Mouse (Mus musculus) neural tube, embryonic 13.5 days (tissue): ENCODE data around the gene Krtap19-3. TPM values are rescaled to one million over a fixed set of nuclear protein-coding genes. Genes with fewer than 3 reads are reported as not detected.

ENCODE experiments used
- ATAC-seq: fragments of 200-750 bp; cut with Nextera tagmentation; 2 replicates; pipeline ENCODE4 v1.8.0; 2017; ENCODE audit warnings: low read depth, mild to moderate bottlenecking, moderate TSS enrichment, moderate library complexity
- H3K27ac ChIP-seq: fragments of 300-500 bp; sonication (generic); replicated peaks from 2 replicates; pipeline ENCODE4 v1.5.1; 2015; ENCODE audit warnings: moderate library complexity, mild to moderate bottlenecking, inconsistent platforms
- H3K27me3 ChIP-seq: fragments of 300-500 bp; sonication (generic); 2 replicates; pipeline ENCODE4 v1.6.1; 2015; ENCODE audit warnings: mild to moderate bottlenecking, inconsistent platforms
- H3K36me3 ChIP-seq: fragments of 300-500 bp; sonication (generic); 2 replicates; pipeline ENCODE4 v1.6.1; 2015; ENCODE audit warnings: mild to moderate bottlenecking, inconsistent platforms
- H3K4me1 ChIP-seq: fragments of 300-500 bp; sonication (generic); replicated peaks from 2 replicates; pipeline ENCODE4 v1.6.1; 2015; ENCODE audit warnings: inconsistent platforms
- H3K4me2 ChIP-seq: fragments of 300-500 bp; sonication (generic); 2 replicates; pipeline ENCODE4 v1.6.1; 2015; ENCODE audit warnings: inconsistent platforms, mild to moderate bottlenecking, moderate library complexity
- H3K4me3 ChIP-seq: fragments of 300-500 bp; sonication (generic); 2 replicates; pipeline ENCODE4 v1.5.1; 2015; ENCODE audit warnings: mild to moderate bottlenecking, inconsistent platforms
- H3K9ac ChIP-seq: fragments of 300-500 bp; sonication (generic); 2 replicates; pipeline ENCODE4 v1.6.1; 2015; ENCODE audit warnings: moderate library complexity, mild to moderate bottlenecking, inconsistent platforms
- H3K9me3 ChIP-seq: fragments of 300-500 bp; sonication (generic); 2 replicates; pipeline ENCODE4 v1.6.1; 2016; ENCODE audit warnings: inconsistent platforms
- WGBS: fragments of 180-500 bp; shearing (Covaris S2); methylation state at CpG from one replicate; pipeline ENCODE4 v1.1.7; 2015; 5-methylcytosine and 5-hydroxymethylcytosine counted together
- polyA plus RNA-seq: library from polyadenylated mRNA; unstranded; fragments of >200 nt; fragmentation: Nextera tagmentation; extraction: Ambion mirVana; gene quantifications from 2 replicates; pipeline ENCODE4 v1.2.1, GENCODE M21; 2015

The Krtap19-3 gene
- not detected in 2 replicates for polyA plus RNA-seq

DNA sequence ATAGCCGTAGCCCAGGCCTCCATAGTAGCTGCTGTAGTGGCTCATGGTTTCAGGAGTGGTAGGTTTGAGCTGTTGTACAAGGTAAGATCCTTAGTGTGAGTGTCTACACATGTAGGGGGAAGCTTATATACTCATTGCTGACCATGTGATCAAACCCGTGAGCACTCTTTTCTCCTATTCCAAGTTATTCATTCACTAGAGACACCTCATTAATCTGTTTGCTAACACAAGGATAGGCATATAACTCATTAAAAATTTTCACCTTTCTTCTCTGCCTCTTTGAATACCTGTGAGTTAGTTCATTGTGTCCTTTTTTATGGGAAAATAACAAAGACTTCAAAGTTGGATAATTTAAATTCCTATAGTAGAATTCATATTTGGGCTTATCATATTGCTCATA is at the start of gene Krtap19-3:
Gene Krtap19-3, minus strand, starts transcription at position 101 of the 400 bp plus-strand sequence.
- no peaks in the 10 kb centered on the region for H3K36me3 ChIP-seq
- no peak within 1 kb of the TSS for H3K27ac ChIP-seq
- WGBS, result 88% methylated on average over 2 of the region's 2 CpGs
- H3K4me2 ChIP-seq, result no peak within 1 kb of the TSS
- no peaks in the 10 kb centered on the region for H3K4me1 ChIP-seq
- H3K27me3 ChIP-seq, result no peaks in the 10 kb centered on the region
- no peak within 1 kb of the TSS for H3K9ac ChIP-seq
- no peaks in the 10 kb centered on the region for H3K9me3 ChIP-seq
- no peak for ATAC-seq
- H3K4me3 ChIP-seq, result no peak within 1 kb of the TSS

- Histone ChIP-seq H3K36me3 (no peaks in the 10 kb centered on the region), H3K9me3 (no peaks in the 10 kb centered on the region), H3K4me1 (no peaks in the 10 kb centered on the region), H3K27me3 (no peaks in the 10 kb centered on the region), H3K4me3 (no peak within 1 kb of the TSS), H3K4me2 (no peak within 1 kb of the TSS), H3K27ac (no peak within 1 kb of the TSS), H3K9ac (no peak within 1 kb of the TSS)
- no peak for ATAC-seq
- 92% methylated on average over 6 of the region's 6 CpGs for WGBS
Measured at GRCm38 (mm10) chr16:88896357-88896756, 18.5 kb upstream of the Krtap19-3 start, which contains the start of gene Krtap19-5. TSS of gene Krtap19-5 (minus strand) at chr16:88896457.

DNA sequence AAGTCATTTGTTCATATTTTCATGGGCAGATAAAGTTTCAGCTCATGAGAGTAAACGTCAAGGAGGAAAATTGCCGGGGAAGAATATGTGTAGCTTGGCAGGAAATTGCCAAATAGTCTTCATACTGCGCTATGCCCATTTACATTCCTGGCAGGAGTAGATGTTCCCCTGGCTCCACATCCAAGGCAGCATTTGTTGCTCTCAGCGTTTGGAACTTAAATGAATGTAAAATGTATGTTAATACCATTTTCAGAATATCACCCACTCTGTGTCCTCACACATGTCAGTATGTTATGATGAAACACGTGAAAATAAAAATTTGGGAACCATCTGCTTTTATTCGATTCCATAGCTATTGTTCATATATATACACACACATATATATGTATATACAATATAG is 9.0 kb upstream of the Krtap19-3 start:
- no peak for ATAC-seq
- Histone ChIP-seq H3K4me3 (no peak overlapping the region), H3K9ac (no peak overlapping the region), H3K27me3 (no peaks in the 10 kb centered on the region), H3K36me3 (no peaks in the 10 kb centered on the region), H3K4me1 (no peaks in the 10 kb centered on the region), H3K9me3 (no peaks in the 10 kb centered on the region), H3K4me2 (no peak overlapping the region), H3K27ac (no peak overlapping the region)
- 91% methylated on average over 6 of the region's 6 CpGs for WGBS

- no peak for ATAC-seq
- no peak within 1 kb of the TSS for H3K4me3 ChIP-seq
- H3K27ac ChIP-seq, result no peak within 1 kb of the TSS
- no peaks in the 10 kb centered on the region for H3K4me1 ChIP-seq
- H3K9ac ChIP-seq, result no peak within 1 kb of the TSS
- H3K4me2 ChIP-seq, result no peak within 1 kb of the TSS
- H3K36me3 ChIP-seq, result no peaks in the 10 kb centered on the region
- H3K9me3 ChIP-seq, result no peaks in the 10 kb centered on the region
- 92% methylated on average over 5 of the region's 5 CpGs for WGBS
- no peaks in the 10 kb centered on the region for H3K27me3 ChIP-seq
Measured at GRCm38 (mm10) chr16:88884989-88885388, 7.2 kb upstream of the Krtap19-3 start, which contains the start of gene Krtap19-4. TSS of gene Krtap19-4 (minus strand) at chr16:88885089.

GRCm38 (mm10) chr16:88874169-88874568 is 3.7 kb downstream of the Krtap19-3 start, which contains the start of gene Krtap19-2:
TSS of gene Krtap19-2 (minus strand) at chr16:88874269.
- Histone ChIP-seq H3K36me3 (no peaks in the 10 kb centered on the region), H3K27ac (no peak within 1 kb of the TSS), H3K4me3 (no peak within 1 kb of the TSS), H3K27me3 (no peaks in the 10 kb centered on the region), H3K4me1 (no peaks in the 10 kb centered on the region), H3K9me3 (no peaks in the 10 kb centered on the region), H3K4me2 (no peak within 1 kb of the TSS), H3K9ac (no peak within 1 kb of the TSS)
- ATAC-seq, result no peak
- WGBS, result 95% methylated on average over 3 of the region's 3 CpGs

DNA sequence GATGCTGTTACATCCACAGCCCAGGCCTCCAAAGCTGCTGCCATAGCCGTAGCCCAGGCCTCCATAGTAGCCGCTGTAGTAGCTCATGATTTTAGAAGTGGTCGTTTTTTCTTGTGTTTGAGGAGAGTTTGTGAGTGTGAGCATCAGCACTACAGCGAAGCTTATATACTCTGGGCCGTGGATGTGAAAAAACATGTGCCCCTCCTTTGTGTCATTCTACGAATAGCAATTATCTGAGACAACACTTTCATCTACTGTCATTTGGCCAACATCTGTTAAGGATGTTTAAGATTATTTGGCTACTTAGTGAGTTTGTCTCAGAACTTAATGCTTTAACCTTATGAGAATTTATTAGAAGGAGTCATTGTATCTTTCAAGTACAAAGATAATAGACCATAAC is 8.5 kb downstream of the Krtap19-3 start, which contains the start of gene Krtap19-1:
Gene Krtap19-1, minus strand, starts transcription at position 101 of the 400 bp plus-strand sequence.
- no peak for ATAC-seq
- no peaks in the 10 kb centered on the region for H3K36me3 ChIP-seq
- H3K27me3 ChIP-seq, result no peaks in the 10 kb centered on the region
- no peak within 1 kb of the TSS for H3K4me3 ChIP-seq
- no peak within 1 kb of the TSS for H3K9ac ChIP-seq
- no peak within 1 kb of the TSS for H3K4me2 ChIP-seq
- no peaks in the 10 kb centered on the region for H3K9me3 ChIP-seq
- 89% methylated on average over 6 of the region's 6 CpGs for WGBS
- no peak within 1 kb of the TSS for H3K27ac ChIP-seq
- no peaks in the 10 kb centered on the region for H3K4me1 ChIP-seq

- Histone ChIP-seq H3K27ac (no peak overlapping the region), H3K9me3 (no peaks in the 10 kb centered on the region), H3K27me3 (no peaks in the 10 kb centered on the region), H3K4me3 (no peak overlapping the region), H3K36me3 (no peaks in the 10 kb centered on the region), H3K4me1 (no peaks in the 10 kb centered on the region), H3K4me2 (no peak overlapping the region), H3K9ac (no peak overlapping the region)
- WGBS, result 66% methylated on average over 4 of the region's 4 CpGs
- 0 out of 2 replicates have a peak, but pooled peaks have one; percentile 19 for ATAC-seq
Measured at GRCm38 (mm10) chr16:88864887-88865407, 12.9 kb downstream of the Krtap19-3 start.

GRCm38 (mm10) chr16:88851450-88851849 is 26.4 kb downstream of the Krtap19-3 start:
- no peak overlapping the region for H3K4me3 ChIP-seq
- no peak overlapping the region for H3K9ac ChIP-seq
- H3K36me3 ChIP-seq, result no peaks in the 10 kb centered on the region
- WGBS, result 11% methylated on average over 5 of the region's 5 CpGs
- no peak for ATAC-seq
- no peaks in the 10 kb centered on the region for H3K27me3 ChIP-seq
- no peak overlapping the region for H3K4me2 ChIP-seq
- no peak overlapping the region for H3K27ac ChIP-seq
- H3K9me3 ChIP-seq, result no peaks in the 10 kb centered on the region
- no peaks in the 10 kb centered on the region for H3K4me1 ChIP-seq

DNA sequence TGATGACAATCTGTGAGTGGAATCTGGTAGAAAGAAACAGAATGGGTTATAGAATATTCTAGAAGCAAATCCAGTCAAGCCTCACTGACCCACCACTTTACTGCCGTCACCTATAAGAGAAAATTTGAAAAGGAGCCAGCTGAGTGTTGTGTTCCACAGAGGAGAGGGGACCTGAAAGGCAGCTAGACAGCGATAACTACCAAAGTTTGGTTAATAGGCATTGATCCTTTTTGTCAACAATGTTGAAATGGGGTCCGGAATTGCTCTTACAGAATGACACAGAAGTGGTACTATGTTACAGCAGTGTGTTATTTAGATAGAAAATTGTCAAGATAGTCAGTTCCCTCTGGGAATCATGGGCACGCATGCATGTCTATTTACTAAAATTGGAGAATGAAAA is 29.3 kb downstream of the Krtap19-3 start:
- no peak overlapping the region for H3K9ac ChIP-seq
- WGBS, result 88% methylated on average over 4 of the region's 4 CpGs
- H3K9me3 ChIP-seq, result no peaks in the 10 kb centered on the region
- no peak overlapping the region for H3K27ac ChIP-seq
- H3K27me3 ChIP-seq, result no peaks in the 10 kb centered on the region
- no peak overlapping the region for H3K4me2 ChIP-seq
- no peak for ATAC-seq
- H3K36me3 ChIP-seq, result no peaks in the 10 kb centered on the region
- no peak overlapping the region for H3K4me3 ChIP-seq
- H3K4me1 ChIP-seq, result no peaks in the 10 kb centered on the region

DNA sequence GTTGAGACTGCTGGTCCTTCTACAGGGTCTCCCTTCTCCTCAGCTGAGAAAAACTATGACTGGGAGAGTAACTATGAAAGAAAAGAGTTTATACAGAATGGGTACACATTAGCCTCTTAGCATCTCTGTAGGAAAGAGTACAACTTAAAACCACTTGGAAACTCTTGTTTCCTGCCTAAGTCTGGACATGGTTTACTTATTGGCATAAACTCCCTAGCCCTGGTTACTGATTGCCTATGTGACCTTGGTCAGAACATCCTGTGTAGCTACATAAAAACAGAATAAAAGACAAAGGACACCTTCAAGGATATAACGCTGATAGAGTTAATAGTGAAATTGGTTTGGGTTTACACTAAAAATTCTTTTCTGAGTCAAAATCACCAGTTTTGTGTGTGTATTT is 30.5 kb downstream of the Krtap19-3 start:
- 100% methylated on average over 1 of the region's 1 CpGs for WGBS
- no peaks in the 10 kb centered on the region for H3K36me3 ChIP-seq
- no peak for ATAC-seq

More for the DNA sequence above, 30.5 kb downstream of the Krtap19-3 start:
- no peak overlapping the region for H3K4me2 ChIP-seq
- H3K27ac ChIP-seq, result no peak overlapping the region
- no peaks in the 10 kb centered on the region for H3K27me3 ChIP-seq
- H3K4me1 ChIP-seq, result no peaks in the 10 kb centered on the region
- no peaks in the 10 kb centered on the region for H3K9me3 ChIP-seq
- H3K4me3 ChIP-seq, result no peak overlapping the region
- H3K9ac ChIP-seq, result no peak overlapping the region

Other genes with a start within 250 kb of the Krtap19-3 start
- gene Krtap26-1, start 230.2 kb downstream of the Krtap19-3 start, polyA plus RNA-seq, result not detected in 2 replicates
- gene Krtap27-1, start 206.4 kb downstream of the Krtap19-3 start, polyA plus RNA-seq, result not detected in 2 replicates
- not detected in 2 replicates for gene 2310061N02Rik, start 170.1 kb downstream of the Krtap19-3 start, polyA plus RNA-seq
- not detected in 2 replicates for gene Krtap13-1, start 149.2 kb downstream of the Krtap19-3 start, polyA plus RNA-seq
- not detected in 2 replicates for gene Krtap13, start 126.4 kb downstream of the Krtap19-3 start, polyA plus RNA-seq
- gene 2310034C09Rik, start 119.2 kb downstream of the Krtap19-3 start, polyA plus RNA-seq, result not detected in 2 replicates
- gene 2310057N15Rik, start 103.8 kb downstream of the Krtap19-3 start, polyA plus RNA-seq, result not detected in 2 replicates
- not detected in 2 replicates for gene Gm5965, start 100.1 kb downstream of the Krtap19-3 start, polyA plus RNA-seq
- not detected in 2 replicates for gene Gm20741, start 65.8 kb downstream of the Krtap19-3 start, polyA plus RNA-seq
- gene Krtap15, start 57.8 kb downstream of the Krtap19-3 start, polyA plus RNA-seq, result not detected in 2 replicates
- not detected in 2 replicates for gene Krtap14, start 51.9 kb downstream of the Krtap19-3 start, polyA plus RNA-seq
- not detected in 2 replicates for gene Krtap19-1, start 8.6 kb downstream of the Krtap19-3 start, polyA plus RNA-seq
- not detected in 2 replicates for gene Krtap19-2, start 3.8 kb downstream of the Krtap19-3 start, polyA plus RNA-seq
- gene Krtap19-4, start 7.1 kb upstream of the Krtap19-3 start, polyA plus RNA-seq, result not detected in 2 replicates
- gene Krtap19-5, start 18.4 kb upstream of the Krtap19-3 start, polyA plus RNA-seq, result not detected in 2 replicates
- not detected in 2 replicates for gene Krtap19-9b, start 54.2 kb upstream of the Krtap19-3 start, polyA plus RNA-seq
- not detected in 2 replicates for gene Krtap16-3, start 84.8 kb upstream of the Krtap19-3 start, polyA plus RNA-seq
- gene Krtap22-2, start 132.7 kb upstream of the Krtap19-3 start, polyA plus RNA-seq, result not detected in 2 replicates
- gene Gm10229, start 137.2 kb upstream of the Krtap19-3 start, polyA plus RNA-seq, result not detected in 2 replicates
- not detected in 2 replicates for gene Krtap6-1, start 153.7 kb upstream of the Krtap19-3 start, polyA plus RNA-seq
- not detected in 2 replicates for gene Gm10228, start 163.4 kb upstream of the Krtap19-3 start, polyA plus RNA-seq
- gene Krtap6-5, start 169.8 kb upstream of the Krtap19-3 start, polyA plus RNA-seq, result not detected in 2 replicates
- gene 1110025L11Rik, start 186.0 kb upstream of the Krtap19-3 start, polyA plus RNA-seq, result not detected in 2 replicates
- not detected in 2 replicates for gene Krtap6-3, start 206.0 kb upstream of the Krtap19-3 start, polyA plus RNA-seq